Mouse (Mus musculus): ENCODE measurements around the gene Elp5.

GRCm38 (mm10) chr11:69974907-69975306 is 7.4 kb downstream of the Elp5 start:
- TF ChIP-seq GATA1 (IDR thresholded peaks at IDR 0.05; ENCODE audit: borderline replicate concordance, low read length) (no peak), FLI1 (IDR thresholded peaks at IDR 0.05; ENCODE audit: low read length) (no peak)
